Mouse (Mus musculus): ENCODE data around the gene Gm5458. TPM values are rescaled to one million over a fixed set of nuclear protein-coding genes. Genes with fewer than 3 reads are reported as not detected.
"Not testable (repeated sequence)": the region's sequence is repeated elsewhere in the genome, so short reads cannot be mapped to it uniquely, and the experiment has no call there.

Gm5458 gene
- polyA plus RNA-seq (2015; fragmentation: Nextera tagmentation; extraction: Ambion mirVana), result not detected in 2 replicates

DNA sequence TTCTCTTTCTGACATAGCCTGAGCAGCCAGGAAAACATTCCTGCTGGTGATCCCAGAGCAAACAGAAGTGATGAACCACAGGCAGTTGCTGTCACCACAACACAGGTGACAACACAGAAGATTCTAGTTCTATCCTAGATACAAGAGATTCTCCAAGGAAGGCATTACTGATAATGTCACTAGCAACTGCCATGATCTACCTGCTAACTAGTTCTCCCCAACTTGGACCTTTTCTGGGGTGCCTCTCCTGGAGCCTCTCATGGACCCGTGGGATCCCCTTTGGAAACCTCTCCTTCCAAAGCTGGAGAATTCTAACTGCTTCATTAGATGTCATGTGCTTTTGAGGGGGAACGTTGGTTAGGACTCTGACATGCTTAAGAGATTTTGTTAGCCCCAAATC lies at the start of gene Gm5458:
Gm5458 (minus strand) TSS at position 101 of the 400 bp plus-strand sequence.
- ATAC-seq (replicated peaks); H3K4me2 ChIP-seq (replicated peaks); H3K9ac ChIP-seq (replicated peaks); H3K36me3 ChIP-seq; H3K4me3 ChIP-seq; H3K27me3 ChIP-seq; H3K9me3 ChIP-seq; H3K27ac ChIP-seq (replicated peaks); H3K4me1 ChIP-seq: not testable (repeated sequence)
- 85% methylated on average over 2 of the region's 2 CpGs for WGBS

DNA sequence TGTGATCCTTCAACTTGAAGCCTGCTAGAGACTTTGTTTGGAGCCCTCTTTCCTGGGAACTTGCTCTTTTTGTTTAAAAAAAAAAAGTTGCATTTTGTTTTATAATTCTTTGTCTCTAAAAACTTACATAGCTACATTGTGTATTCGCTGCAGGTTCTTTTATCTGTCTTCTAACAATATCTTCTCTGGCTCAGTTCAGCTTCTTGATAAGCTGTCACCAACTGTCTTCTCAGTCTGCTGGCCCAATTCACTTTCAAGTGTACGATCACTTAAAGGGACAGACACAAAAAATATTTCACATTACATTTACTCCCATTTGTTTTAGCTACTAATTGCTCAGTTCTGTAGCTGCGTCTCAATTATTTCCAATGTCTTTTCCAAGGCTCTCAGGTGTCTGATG lies 43.9 kb upstream of the Gm5458 start:
- no peak overlapping the region for H3K4me3 ChIP-seq
- no peaks in the 10 kb centered on the region for H3K4me1 ChIP-seq
- no peak for ATAC-seq (replicated peaks)
- 86% methylated on average over 3 of the region's 3 CpGs for WGBS
- H3K4me2 ChIP-seq (replicated peaks), result no peak overlapping the region
- no peaks in the 10 kb centered on the region for H3K36me3 ChIP-seq
- H3K27me3 ChIP-seq, result no peaks in the 10 kb centered on the region
- H3K27ac ChIP-seq (replicated peaks), result no peak overlapping the region
- no peak overlapping the region for H3K9ac ChIP-seq (replicated peaks)
- H3K9me3 ChIP-seq, result no peaks in the 10 kb centered on the region

DNA sequence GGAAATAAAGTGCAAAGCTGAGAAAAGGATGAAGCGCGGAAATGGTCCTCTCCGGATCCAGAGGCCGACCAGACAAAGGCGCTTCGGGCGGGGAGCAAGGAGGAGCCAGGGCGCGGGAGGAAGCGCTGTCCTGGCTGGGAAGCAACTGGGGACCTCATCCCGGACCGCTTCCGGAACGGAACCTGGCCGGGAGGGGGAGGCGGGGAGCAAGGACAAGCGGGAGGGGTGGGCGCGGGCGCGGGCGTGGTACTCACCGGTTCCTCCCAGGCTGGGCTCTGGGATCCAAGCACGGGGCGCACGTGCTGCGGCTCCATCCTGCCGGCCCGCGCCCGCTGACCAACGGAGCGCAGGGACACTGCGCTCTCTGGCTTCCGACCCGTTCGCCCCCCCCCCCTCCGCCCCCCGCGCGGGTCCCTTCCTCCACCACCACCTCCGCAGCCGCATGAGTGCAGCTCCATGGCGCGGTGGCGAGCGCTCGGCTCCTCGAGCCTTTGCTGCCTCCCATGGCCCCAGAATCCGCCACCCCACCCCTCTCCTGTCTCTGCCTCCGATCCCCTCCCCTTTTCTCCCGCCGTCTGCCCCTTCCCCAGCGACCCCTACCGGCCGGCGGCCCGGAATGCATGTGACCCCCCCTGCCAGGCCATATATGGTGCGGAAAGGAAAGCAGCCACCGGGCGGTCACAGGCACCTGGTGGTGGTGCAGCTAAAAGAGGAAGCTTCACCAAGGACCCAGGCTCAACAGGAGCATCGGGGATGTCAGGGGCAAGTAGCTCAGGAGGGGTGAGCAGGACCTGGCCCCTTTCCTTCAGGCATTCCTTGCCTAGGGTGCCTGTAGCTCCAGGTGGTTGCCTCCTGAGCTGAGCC lies 17.3 kb downstream of the Gm5458 start, which contains the start of gene Gm2237:
Gm2237 (minus strand) TSS at position 332 of the 864 bp plus-strand sequence.
- H3K4me1 ChIP-seq; H3K27me3 ChIP-seq; ATAC-seq (replicated peaks); H3K36me3 ChIP-seq; H3K9me3 ChIP-seq; H3K27ac ChIP-seq (replicated peaks): not testable (repeated sequence)
- WGBS, result 0% methylated on average over 22 of the region's 62 CpGs
- Histone ChIP-seq H3K4me3 (peak within 1 kb of the TSS; percentile 50), H3K4me2 (replicated peaks) (peak within 1 kb of the TSS; percentile 42), H3K9ac (replicated peaks) (peak within 1 kb of the TSS; percentile 54)

DNA sequence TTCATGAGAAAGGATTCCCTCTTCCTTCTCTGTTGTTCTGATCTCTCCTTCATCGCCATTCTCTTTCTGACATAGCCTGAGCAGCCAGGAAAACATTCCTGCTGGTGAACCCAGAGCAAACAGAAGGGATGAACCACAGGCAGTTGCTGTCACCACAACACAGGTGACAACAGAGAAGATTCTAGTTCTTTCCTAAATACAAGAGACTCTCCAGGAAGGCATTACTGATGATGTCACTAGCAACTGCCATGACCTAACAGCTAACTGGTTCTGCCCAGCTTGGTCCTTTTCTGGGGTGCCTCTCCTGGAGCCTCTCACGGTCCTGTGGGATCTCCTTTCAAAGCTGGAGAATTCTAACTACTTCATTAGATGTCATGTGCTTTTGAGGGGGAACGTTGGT lies 52.5 kb downstream of the Gm5458 start, which contains the start of gene Gm2244:
Gm2244 (minus strand) TSS at position 101 of the 400 bp plus-strand sequence.
- not testable (repeated sequence) for ATAC-seq (replicated peaks); H3K4me2 ChIP-seq (replicated peaks); H3K9me3 ChIP-seq; H3K36me3 ChIP-seq; H3K9ac ChIP-seq (replicated peaks); H3K27me3 ChIP-seq; H3K27ac ChIP-seq (replicated peaks); H3K4me3 ChIP-seq; H3K4me1 ChIP-seq
- 95% methylated on average over 1 of the region's 3 CpGs for WGBS

Other genes starting within 250 kb of the Gm5458 start
- gene Gm21738, start 183.7 kb downstream of the Gm5458 start, polyA plus RNA-seq (2015; fragmentation: Nextera tagmentation; extraction: Ambion mirVana), result 0.95 TPM in 1 of 2 replicates, not detected in the other
- gene Gm2244, start 52.6 kb downstream of the Gm5458 start, polyA plus RNA-seq (2015; fragmentation: Nextera tagmentation; extraction: Ambion mirVana), result 0.11 and 0.26 TPM in 2 replicates
- 3.9 and 4.0 TPM in 2 replicates for gene Gm2237, start 17.4 kb downstream of the Gm5458 start, polyA plus RNA-seq (2015; fragmentation: Nextera tagmentation; extraction: Ambion mirVana)
- 22.2 and 29.9 TPM in 2 replicates for gene Nid2, start 148.7 kb upstream of the Gm5458 start, polyA plus RNA-seq (2015; fragmentation: Nextera tagmentation; extraction: Ambion mirVana)
- 188 and 190 TPM in 2 replicates for gene Rtraf, start 221.2 kb upstream of the Gm5458 start, polyA plus RNA-seq (2015; fragmentation: Nextera tagmentation; extraction: Ambion mirVana)